Mouse (Mus musculus) cerebellum, postnatal 14 days (tissue): ENCODE measurements at regions not wholly inside any gene's neighbourhood (a gene's known extent, or its start where the extent isn't known, plus 50 kb on each side); places are given as distances from the start of the nearest gene placed in this dataset.

ENCODE experiments used
- DNase-seq, 2 experiments: peaks; one replicate each; pipeline ENCODE4 v3.0.0; 2021; ENCODE audit warnings: mixed read lengths in 2 of 2

DNA sequence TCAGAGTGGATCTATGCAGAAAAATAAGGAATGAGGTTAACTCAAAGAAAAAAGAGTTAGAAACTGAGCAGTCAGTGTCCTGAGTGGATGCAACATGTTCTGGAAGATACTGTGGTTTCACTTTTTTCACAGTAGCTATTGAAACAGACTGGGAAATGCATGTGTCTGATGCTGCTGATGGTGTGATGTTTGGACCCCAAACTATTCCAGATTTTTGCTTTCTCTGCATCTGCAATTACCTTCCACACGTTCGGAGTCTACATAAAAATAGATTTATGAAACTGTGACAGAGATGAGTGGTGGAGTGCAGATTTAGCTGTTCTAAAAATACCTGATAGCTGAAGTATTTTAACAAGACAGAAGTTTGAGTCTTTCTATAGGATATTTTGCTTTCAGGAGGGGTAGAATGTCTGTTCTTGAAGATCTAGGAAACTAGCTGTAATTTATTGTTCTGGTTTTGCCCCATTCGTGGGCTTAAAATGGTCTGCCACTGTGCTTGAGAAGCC, 545.3 kb downstream of the Stim2 start:
- DNase-seq = no peak

DNA sequence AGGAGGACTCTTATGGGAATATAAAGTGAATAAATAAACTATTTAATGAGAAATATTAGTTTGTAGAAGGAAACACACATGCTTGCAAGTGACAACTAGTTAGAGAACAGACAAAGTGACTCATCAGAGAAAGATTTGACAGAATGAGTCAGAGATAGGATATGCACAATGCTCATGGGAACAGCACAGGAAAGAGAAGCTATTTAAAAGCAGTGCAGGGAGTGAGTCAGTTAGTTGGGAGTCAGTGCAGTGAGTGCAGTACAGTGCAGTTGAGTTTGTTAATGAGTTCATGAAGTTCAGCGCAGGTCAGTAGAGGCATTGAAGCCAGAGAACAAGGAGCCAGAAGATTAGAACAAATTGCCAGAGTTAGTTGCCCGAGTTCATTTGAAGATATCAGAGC, 580.2 kb downstream of the Stim2 start:
- no peak for DNase-seq

DNA sequence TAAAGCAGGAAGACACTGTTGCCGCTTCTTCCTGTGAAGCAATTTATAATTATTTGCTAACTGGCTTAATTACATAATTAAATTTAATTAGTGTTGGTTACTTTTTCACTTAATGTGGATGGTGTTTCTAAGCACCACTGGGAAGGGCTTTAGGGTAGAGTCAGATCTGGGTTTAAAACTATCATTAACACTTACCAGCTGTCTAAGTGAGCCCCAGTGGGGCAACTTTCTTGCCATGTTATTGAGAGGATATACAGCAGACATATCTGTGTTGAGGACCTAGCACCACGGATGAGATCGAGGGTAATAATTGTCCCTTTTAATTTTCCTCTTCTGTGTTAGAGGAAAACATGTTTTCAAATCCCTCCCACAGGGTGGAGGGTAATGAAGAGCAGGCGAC, 581.2 kb downstream of the Stim2 start:
- DNase-seq = no peak

DNA sequence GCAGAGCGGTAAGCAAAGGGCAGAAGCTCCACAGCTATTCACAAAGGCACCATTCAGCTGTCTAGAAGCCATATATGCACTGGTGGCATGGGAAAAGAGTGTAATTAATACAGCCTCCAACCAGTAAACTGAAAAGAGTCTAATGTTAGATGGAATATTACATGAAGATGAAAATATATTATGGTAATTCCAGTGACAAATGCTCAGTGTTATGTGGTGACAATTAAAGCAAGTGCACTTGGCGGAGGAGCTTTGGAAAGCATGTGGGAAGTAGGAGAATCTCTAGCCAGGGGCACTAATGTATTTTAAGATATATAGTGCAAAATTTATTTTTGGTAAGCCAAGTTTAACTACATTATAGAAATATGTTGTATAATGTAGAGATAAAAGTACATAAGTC, 583.9 kb downstream of the Stim2 start:
- DNase-seq = no peak

DNA sequence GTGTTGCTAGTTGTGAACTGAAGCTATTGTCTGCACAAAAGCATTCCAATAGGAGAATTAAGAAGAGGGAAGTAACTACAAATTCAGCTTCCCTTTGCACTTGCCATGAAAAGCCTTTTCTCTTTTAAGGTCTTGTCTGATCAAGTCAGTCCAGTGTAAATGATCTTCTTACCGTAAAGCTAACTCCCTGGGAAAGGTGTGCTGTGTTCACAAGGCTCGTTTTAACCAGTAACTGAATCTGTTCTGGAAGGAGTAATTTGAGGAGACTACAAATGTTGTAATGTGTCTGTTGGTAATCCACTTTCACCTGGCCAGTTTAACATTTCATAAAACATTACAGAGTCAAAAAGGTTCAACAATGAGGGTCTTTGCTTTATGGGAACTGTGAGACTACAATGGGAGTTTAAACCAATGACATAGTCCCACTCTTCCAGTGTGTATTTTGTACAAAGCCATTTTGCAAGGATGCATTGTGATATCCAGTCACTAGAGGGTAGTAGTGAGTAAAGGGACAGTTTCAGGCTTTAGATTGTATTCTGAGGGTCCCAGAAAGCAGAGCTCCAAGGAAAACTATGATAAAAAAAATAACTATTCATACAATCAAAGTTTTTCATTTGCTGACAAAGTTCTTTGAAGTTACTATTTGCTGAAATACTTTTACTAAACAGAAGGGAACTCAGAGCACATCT, 590.2 kb downstream of the Stim2 start:
- no peak for DNase-seq

DNA sequence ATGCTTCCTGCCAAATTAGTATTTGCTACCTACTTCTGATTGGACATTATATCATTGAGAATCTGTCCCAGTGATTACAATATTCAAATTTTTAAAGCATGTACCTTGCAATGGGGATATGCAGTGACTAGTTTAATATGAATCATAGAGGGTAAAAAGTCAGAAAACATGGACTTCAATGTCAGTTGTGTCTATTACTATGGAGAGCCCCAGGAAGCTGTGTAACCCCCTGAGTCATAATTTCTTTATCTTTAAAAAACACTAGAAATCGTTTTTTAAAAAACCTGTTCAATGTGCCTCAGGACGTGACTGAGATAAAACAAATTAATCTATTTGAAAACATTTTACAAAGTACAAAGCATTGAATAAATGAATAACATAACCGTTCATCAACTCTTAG, 612.7 kb downstream of the Stim2 start:
- no peak for DNase-seq

DNA sequence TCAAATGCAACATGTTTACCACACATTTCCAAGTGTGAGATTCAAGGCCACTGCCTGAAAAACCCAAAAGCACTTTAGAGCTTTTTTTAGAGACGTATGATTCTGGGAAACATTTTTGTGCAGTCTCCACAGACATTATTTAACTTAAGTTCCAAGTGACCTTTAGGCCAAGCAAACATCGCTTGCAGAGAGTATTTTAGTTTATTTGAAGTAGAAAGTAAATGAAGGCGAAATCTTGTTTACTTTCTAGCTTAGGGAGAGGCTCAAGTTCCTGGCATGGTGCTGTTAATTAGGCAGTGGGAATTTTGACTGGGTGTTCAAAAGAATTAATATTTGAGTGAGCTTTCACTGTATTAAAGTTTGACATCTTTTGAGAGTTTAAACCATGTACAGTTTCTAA, 624.4 kb downstream of the Stim2 start:
- no peak for DNase-seq

DNA sequence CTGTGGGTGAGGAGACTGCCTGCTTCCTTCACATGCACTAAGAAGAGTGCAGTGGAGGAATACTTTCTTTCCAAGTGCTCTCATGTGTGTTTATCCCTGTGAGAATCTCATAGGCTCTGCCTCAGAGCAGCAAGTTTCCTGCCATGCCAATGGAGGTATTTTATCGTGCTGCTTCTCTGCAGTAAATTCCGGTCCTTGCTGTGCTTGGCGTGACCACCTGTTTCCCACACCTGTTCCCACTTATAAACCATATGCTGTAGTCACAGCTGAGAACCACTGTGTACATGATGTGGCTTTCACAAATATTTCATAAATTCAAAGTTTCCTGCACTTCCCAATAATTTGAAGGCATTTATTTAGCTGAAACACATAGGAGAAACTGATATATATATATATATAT, 634.0 kb downstream of the Stim2 start:
- DNase-seq = peak; percentile 50 to 78
